Mouse (Mus musculus): ENCODE measurements around the gene B3galt1.

The B3galt1 gene

DNA sequence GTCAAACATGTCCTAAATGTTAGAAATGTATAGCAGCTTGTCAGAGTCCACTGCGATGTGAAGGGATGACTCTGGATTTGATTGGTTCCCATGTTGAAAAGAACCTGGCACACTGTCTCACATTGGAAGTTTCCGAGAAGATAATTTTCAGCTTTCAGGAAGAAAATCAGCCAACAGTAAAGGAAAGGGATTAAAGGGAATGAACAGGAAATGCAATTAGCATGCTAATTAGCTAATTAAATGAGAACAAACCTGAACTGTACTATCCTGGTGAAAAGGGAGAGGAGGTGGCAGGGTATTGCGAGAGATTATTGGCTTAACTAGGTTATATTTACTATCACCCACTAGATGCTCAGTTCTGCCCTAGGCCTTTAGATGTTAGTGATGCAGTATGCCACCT is 185.9 kb downstream of the B3galt1 start:
- no peak for DNase-seq

- DNase-seq, result no peak
Observed at GRCm38 (mm10) chr2:67756507-67756906, 190.8 kb downstream of the B3galt1 start.

GRCm38 (mm10) chr2:67787536-67787935 is 221.9 kb downstream of the B3galt1 start:
- no peak for DNase-seq

- no peak for DNase-seq
Observed at GRCm38 (mm10) chr2:67797561-67797960, 231.9 kb downstream of the B3galt1 start.

- no peak for DNase-seq
Observed at GRCm38 (mm10) chr2:67799981-67800380, 234.3 kb downstream of the B3galt1 start.

- no peak for DNase-seq
Observed at GRCm38 (mm10) chr2:67816149-67816548, 250.5 kb downstream of the B3galt1 start.

GRCm38 (mm10) chr2:67818014-67818413 is 252.3 kb downstream of the B3galt1 start:
- no peak for DNase-seq

DNA sequence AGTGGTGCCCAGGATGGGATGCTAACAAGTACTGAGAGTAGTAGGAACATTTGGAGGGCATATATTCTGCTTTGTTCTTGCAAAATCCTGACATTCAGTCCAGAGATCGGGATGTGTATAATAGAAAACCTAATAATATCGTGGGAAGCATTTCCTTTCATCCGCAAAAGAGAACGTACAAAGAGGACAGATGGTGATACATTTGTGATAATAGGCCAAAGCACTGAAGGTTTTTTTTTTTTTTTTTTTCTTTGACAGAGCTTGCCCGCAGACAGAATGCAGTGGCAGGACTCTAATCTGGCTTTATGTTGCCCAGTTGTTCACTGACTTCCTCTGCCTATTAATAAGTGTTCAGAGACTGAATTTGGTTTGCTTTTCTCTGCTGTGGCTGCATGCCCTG is 256.7 kb downstream of the B3galt1 start:
- no peak for DNase-seq

GRCm38 (mm10) chr2:67827697-67828096 is 262.0 kb downstream of the B3galt1 start:
- DNase-seq, result peak; percentile 28

GRCm38 (mm10) chr2:67829055-67829915 is 263.6 kb downstream of the B3galt1 start:
- no peak for DNase-seq

GRCm38 (mm10) chr2:67847806-67848205 is 282.1 kb downstream of the B3galt1 start:
- DNase-seq, result no peak

- DNase-seq, result no peak
Observed at GRCm38 (mm10) chr2:67850725-67851124, 285.1 kb downstream of the B3galt1 start.

DNA sequence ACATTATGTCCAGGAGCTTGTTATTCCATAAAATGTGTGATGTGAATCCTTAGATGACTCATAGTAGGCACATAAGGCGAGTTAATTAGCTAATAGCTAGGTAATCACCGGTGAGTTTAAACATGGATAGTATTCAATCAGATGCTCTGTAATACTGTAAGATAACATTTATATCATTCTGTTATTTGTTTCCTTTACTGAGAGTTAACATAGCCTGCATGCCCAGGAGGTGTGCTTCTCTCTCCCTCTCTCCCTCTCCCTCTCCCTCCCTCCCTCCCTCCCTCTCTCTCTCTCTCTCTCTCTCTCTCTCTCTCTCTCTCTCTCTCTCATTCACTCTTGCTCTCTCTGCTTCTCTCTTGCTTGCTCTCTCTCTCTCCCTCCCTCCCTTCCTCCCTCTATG is 292.7 kb downstream of the B3galt1 start:
- no peak for DNase-seq

DNA sequence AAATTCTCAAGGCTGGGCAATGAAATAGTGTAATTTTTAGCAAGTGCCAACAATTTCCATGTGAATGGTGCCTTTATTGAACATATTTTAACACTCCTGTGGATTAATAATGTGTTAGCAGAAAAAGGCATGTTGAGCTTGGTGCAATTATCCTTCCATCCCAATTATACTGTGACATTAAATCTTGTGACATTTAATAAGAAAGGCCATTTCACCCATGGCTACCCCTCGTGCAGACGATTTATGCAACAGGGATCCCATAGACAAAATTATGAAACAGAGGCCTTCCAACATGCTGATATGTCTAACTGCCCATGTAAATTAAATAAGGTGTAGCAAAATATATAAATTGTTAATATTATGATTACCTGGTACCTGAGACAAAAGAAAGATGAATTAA is 293.3 kb downstream of the B3galt1 start:
- DNase-seq, result no peak

GRCm38 (mm10) chr2:67873368-67873767 is 307.7 kb downstream of the B3galt1 start:
- no peak for DNase-seq

DNA sequence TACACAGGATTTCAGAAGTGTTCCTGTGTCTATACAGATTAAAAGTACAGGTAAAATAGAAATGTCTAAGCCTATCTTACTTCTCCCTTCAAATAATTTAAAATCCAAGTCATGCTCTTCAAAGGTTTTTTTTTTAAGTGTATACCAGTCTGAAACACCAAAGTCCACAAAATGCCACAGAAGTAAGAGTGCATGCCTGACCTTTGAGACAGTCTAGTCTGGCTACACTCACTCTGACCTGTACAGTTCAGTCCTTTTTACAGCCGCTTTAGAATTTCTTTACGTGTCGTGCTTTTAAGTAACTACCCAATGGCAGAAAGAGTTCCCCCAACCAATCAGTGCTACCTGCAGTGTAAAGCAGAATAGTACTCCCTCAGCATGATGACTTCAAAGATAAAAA is 314.2 kb downstream of the B3galt1 start:
- no peak for DNase-seq

- no peak for DNase-seq
Observed at GRCm38 (mm10) chr2:67881713-67882281, 316.1 kb downstream of the B3galt1 start.

DNA sequence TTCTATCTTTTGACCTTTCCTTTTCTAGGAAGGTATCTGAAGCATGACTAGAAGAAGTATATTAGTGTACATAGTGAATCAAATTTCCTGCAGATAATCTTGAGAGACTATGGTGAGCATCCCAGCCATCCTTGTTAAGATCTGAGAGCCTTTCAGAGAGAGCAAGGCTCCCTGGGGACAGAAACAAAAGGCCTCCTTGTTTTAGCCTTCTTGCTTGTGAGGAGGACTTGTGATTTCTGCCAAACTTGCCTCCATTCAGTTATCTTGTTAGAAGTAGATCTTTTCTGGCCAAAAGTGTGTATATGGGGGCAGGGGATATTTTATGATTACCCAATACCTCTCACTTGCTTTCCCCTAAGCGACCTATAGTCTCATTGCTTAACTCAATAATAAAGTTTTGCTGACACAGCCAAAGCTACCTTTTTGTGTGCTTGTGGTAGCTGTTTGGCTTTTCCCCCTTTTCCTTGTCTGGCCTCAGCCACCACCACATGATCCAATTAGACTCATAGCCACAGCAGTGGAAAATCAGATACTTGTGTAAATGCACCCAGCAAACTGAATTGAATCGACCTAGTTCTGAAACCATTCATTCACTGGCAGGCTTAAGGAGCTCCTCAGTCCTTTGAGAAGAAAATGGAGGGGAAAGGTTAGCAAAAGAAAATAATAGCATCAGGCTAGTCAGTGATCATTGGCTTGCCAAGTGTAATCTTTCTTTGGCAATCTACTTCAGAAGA is 332.5 kb downstream of the B3galt1 start:
- no peak for DNase-seq

GRCm38 (mm10) chr2:67901574-67901973 is 335.9 kb downstream of the B3galt1 start:
- DNase-seq, result no peak

GRCm38 (mm10) chr2:67902651-67903292 is 337.1 kb downstream of the B3galt1 start:
- no peak for DNase-seq

DNA sequence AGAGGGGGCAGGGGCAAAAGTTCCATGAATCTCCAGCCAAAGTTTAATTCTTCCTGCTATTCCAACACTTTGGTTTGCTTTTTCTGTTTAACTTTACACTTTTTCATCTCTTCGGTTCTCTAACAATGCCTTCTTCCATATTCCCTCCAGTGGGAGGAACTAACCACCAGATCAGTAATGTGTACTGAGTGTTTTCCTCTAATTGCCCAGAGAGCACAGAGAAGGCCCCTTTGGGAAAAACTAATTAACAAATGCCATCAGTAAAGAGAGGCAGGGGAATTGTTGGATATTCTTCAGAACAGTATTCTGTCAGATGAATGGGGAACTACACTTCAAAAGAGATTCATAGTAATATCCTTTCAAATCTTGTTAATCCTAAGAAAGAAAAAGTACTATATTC is 338.1 kb downstream of the B3galt1 start:
- DNase-seq, result no peak

DNA sequence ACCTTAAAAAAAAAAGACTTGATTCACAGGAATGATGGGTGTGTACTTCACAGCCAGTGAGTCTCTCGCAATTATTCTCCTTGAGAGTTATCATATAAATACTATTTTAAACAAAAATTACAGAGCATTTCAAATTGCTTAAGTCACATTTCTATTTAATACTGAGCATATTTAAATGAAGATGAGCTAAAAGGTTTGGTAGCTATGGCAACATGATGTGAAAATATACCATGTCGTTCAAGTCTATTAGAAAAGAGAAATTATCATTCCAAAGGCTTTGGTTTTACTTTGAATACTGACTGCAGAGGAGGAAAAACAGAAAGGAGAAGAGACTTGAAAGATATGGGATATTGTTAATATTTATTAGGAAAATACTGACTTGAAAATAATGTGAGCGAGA is 366.3 kb downstream of the B3galt1 start:
- no peak for DNase-seq

GRCm38 (mm10) chr2:67948408-67948807 is 382.7 kb downstream of the B3galt1 start:
- DNase-seq, result no peak

All from lung, postnatal 14 days (tissue).